Mouse (Mus musculus): Measurements from ENCODE around the gene Tro.

The Tro gene

GRCm38 (mm10) chrX:150656908-150657796 lies at the start of gene Tro:
Gene Tro, minus strand, starts transcription at chrX:150657583.
- DNase-seq, result peak; percentile 9

- DNase-seq, result no peak
These were observed 20.1 kb upstream of the Tro start for GRCm38 (mm10) chrX:150677505-150677904.

- peak; percentile 21 for DNase-seq
These were observed 5.4 kb upstream of the Tro start for GRCm38 (mm10) chrX:150662809-150663208.

GRCm38 (mm10) chrX:150657797-150658118 lies 375 bp upstream of the Tro start:
- no peak for DNase-seq

GRCm38 (mm10) chrX:150656122-150656907 lies 1.1 kb downstream of the Tro start:
- DNase-seq, result peak; percentile 1

- DNase-seq, result no peak
These were observed 21.0 kb downstream of the Tro start for GRCm38 (mm10) chrX:150636421-150636820.

- no peak for DNase-seq
These were observed 58.5 kb downstream of the Tro start for GRCm38 (mm10) chrX:150598882-150599281.

Measured in lung, postnatal 10 days (tissue).